Mouse (Mus musculus) right cerebral cortex, postnatal 25 days (tissue): ENCODE results near the gene Gins3.
"Not testable (repeated sequence)": the region's sequence is repeated elsewhere in the genome, so short reads cannot be mapped to it uniquely, and the experiment has no call there.

Experiments used
- DNase-seq: peaks from one replicate; pipeline ENCODE4 v3.0.0; 2022

The Gins3 gene

DNA sequence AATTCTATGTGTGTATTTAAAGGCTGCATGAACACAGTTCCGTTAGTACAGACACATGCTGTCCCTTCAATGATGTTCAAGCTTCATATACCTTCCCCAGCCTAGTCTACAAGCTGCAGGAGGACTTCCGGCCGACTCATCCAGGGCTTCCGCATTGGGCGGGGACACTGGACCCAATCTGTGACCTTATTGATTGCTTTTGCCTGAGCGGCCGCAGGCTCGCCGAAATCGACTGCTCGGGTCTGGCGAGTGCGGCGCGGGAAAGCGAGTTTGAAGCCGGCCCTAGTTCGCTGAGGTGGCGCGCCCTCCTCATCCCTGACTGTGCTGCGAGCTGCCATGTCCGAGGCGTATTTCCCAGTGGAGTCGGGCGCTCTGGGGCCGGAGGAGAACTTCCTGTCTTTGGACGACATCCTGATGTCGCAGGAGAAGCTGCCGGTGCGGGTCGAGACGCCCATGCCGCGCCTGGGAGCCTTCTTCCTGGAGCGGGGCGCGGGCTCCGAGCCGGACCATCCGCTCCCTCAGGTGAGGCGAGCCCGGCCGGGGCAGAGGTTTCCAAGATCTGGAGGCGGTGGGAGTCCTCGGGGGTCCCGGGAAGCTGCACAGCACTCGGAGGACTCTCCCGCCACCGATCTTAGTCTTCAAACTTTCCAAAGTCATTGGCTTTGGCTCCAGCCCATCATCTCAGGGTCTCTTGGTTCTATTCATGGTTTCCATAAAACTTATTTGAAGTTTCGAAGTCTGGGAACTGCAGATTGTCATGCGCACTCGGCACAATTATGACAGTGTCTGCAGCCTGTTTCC lies at the start of gene Gins3:
Gene Gins3 (plus strand): TSS at position 192 of the 801 bp plus-strand sequence.
- peak; percentile 86 for DNase-seq

DNA sequence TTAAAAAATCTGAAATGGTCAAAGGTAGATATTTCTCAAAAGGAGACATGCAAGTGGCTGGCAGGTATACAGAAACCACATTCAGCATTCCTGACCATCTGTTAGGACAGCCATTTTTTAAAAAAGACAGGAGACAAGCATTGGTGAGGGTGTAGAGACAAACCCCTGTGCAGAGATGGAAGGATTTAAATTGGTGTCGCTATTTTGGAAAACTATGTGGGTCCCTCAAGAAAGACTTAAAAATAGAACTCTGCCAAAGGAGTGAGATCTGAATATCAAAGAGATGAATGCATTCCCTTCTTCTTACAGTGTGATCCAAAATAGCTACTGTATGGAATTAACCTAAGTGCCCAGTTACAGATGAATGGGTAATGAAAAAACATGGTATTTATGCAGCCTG lies 45.9 kb upstream of the Gins3 start:
- DNase-seq, result no peak

DNA sequence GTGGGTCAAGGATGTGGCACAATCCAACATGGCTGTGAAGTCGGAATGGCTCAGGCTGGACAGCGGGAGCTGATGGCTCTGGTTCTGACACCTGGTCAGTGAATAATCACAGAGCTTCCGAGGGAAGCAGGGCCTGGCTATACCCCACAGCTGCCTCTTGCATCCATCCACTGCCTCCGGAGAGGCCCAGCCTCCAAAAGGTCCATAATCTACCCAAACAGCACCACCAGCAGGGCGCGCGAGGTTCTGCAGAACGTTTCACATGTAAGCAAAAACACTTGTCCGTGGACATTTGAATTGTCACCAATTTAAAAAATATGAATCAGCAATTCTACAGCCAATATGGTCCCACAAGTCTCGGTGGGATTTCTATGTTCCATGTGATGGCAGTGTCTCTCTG lies 44.0 kb upstream of the Gins3 start:
- no peak for DNase-seq

DNA sequence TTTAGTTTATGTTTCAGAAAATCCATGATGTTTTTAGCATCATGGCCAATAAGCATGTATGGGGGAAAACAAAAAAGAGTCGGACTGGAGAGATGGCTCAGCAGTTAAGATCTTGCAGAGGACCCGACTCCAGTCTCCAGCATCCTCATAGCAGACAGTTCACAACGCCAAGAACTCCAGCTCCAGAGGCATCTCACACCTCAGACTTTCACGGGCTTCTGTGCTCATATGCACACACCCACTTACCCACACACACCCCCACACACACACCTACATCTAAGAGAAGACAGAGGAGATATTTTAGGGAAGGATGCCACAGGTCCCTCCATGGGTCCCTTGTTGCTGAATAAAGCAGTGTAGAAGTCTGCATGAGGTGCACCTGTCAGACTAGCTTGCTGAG lies 42.7 kb upstream of the Gins3 start:
- DNase-seq, result no peak

DNA sequence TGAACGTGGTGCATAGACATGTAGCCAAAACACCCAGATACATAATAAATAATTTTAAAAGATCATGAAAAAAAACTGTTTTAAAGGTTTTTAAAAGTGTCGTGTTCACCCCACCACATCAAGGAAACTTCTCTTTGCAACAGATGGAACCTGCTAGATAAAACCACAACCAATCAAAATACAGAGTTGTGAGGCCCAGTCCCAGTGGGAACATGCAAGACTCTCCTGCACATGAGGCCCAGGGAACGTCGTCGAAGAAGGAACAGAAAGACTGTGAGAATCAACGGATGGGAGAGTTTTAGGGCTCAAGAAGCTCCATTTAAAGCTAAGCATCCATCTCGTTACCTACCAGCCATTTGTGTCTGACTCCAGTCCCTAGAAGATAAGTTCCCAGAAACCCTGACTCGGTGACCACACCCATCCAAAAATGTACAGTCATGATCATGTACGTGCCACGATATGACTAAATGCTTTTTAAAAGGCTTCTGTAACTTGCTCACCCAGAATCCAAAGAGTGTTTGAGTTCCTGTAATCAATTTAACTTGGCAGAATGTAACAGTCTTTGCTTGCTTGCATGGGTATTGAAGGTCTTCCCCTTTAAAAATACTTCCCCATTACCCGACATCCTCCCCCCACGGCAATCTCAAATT lies 41.0 kb upstream of the Gins3 start:
- no peak for DNase-seq

DNA sequence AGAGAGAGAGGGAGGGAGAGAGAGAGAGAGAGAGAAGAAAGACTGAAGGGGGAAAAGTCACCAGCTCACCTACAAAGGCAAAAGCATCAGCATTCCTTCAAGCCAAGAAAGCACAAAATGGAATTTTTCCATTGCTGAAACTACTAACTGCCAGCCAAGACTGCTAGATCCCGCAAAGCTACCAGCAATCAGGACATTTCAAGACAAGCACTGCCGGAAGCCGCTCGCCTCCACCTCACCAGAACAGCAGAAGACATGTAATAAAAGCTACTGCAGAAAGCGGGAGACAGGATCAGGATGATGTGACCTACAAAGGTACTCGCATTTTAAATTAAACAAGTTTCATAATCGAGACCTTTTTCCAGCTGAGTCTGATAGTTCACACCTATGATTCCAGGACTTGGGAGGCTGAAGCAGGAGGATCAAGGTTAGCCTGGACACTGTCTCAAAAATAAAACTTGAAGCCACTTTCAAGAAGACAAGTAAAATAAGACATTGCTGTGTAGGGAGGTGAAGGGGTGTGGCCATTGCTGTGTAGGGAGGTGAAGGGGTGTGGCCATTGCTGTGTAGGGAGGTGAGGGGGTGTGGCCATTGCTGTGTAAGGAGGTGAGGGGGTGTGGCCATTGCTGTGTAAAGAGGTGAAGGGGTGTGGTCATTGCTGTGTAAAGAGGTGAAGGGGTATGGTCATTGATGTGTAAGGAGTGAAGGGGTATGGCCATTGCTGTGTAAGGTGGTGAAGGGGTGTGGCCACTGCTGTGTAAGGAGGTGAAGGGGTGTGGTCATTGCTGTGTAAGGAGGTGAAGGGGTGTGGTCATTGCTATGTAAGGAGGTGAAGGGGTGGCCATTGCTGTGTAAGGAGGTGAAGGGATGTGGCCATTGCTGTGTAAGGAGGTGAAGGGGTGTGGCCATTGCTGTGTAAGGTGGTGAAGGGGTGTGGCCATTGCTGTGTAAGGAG lies 39.5 kb upstream of the Gins3 start:
- no peak for DNase-seq

DNA sequence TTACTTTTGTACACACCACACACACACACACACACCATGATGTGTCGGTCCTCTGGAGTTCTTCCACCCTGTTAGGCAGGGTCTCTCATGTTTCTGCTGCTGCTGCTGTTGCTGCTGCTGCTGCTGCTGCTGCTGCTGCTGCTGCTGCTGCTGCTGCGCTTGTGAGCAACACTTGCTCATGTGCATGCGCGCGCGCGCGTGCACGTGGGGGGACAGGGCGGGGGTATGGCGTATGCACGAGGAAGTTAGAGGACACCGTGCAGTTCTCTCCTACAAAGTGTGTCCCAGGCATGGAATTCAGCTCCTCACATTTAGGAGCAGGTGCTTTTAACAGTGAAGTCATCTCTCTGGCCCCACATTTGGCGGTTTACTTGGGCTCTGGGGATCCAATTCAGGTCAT lies 38.1 kb upstream of the Gins3 start:
- no peak for DNase-seq

DNA sequence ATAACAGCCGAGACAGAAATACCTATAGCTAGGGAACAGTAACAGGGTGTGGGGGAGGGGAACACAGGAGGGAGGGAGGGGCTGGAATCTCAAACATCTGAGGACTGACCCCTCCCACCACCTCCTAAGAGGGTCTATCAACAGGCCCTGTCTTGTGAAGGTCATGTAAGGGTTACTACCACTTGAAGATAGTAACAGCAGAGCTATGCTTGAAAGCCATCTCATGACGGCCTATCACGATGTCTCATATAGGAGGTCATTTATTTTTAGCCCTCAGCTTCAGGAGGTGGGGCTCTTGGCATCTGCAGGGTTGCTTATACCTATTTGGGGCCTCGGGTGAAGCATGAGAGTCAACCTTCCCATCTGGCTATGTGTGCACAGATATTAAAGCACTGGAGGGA lies 36.4 kb upstream of the Gins3 start:
- DNase-seq, result no peak

DNA sequence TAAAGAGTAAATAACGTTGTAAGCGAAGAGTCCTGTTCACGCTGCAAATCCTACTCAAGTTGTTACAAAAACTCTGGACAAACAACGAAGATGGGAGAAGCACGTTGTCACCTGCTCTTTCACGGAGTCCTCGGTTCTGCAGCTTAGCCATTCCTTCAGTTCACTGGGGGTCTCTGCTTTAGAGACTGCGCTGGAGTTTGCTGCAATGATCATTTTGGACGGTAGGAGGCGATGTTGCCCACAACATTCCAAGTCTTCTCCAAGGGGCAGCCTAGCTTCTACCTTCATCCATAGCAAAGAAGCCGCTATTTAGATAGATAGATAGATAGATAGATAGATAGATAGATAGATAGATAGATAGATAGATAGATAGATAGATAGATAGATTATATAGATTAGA lies 33.4 kb upstream of the Gins3 start:
- no peak for DNase-seq

DNA sequence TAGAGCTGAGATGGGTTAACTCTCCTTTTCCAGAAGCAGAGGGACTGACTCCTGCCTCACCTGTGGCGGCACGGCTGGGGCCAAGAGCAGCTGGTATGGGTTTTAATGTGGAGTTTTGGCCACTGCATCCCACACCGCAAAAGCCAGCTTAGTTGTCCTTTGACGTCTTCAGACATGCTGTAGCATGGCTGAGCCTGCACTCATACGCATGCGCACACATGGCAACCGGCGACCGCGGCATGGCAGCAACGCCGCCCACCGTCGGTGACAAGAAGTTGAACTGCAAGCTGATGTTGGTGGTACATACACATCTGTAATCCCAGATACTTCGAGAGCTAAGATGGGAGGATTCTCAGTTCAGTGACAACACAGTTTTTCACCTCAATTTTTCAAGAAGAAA lies 31.9 kb upstream of the Gins3 start:
- DNase-seq, result no peak

DNA sequence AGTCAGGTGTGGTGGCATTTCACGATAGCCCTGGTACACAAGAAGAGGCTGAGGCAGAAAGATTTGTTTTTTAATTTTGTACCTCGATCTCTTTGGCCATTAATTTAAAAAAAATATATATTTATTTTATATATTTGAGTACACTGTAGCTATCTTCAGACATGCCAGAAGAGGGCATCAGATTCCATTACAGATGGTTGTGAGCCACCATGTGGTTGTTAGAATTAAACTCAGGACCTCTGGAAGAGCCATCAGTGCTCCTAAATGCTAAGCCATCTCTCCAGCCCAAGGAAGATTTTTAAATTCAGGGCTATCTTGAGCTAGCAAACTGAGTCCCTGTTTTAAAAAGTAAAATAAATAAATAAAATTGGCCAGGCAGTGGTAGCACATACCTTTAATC lies 31.1 kb upstream of the Gins3 start:
- DNase-seq, result no peak

DNA sequence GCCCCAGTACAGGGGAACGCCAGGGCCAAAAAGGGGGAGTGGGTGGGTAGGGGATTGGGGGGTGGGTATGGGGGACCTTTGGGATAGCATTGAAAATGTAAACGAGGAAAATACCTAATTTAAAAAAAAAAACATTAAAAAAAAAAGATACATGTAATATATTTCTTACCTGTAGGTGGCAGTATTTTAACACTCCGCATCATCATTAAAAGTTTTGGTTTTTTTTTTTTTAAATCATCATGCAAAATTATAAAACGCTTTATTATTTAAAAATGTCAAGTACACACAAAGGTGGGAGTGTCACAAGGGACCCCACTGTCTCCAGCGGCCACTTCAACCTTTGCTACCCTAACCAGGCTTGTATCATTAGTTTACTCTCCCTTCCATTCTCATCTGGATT lies 26.7 kb upstream of the Gins3 start:
- DNase-seq, result not testable (repeated sequence)

DNA sequence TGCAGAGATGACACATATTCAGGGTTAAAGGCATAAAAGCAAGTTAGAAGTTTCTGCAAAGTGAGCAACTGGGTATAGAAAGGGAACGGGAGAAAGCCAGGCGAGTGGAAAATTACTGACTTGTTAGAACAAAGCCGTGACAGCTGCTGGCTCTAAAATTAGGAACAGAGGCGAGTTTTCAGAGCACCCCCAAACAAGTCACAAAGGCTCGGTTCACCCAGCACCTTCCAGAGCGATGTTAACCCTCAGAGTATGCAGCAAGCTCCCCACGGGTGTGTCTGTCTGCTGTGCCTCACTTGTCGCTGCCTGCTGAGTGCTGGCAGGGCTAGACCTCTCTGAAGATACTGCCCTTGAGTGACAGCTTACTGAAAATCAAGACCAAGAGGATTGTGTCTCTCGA lies 26.0 kb upstream of the Gins3 start:
- DNase-seq, result no peak

DNA sequence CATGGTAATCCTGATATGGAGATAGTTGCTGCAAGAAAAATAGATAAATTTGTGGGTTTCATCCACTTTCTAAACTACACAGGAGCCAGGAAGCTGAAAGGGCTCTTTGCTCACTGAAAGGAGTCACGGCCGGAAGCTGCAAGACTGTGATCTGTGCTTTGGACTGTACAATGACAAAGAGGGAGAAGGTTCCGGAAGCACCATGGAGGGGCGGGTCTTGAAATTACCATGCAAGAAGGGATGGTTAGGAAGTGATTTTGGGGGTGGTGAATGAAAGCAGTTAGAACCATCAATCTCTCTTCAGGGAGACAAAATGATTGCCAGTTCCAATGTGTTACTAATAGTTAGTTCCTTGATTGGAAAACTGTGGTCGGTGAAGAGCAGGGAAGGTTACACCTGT lies 23.8 kb upstream of the Gins3 start:
- no peak for DNase-seq

DNA sequence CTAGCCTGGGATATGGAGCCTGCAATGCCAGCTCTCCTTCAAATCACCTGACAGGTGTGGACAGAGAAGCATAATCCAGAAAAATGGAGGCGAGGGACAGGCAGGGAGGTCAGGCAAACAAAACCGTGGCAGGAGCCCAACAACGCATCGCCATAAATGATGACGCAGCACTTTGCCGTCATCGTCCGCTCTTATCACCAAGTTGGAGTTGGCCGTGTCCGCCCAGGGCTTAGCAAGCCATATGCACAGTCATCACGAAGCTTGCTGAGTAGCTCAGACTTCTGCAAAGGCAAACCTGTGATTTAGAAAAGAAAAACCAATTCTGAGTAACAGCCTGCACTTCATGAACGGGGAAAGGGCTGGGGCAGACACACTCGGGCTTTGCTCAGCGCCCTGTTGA lies 22.5 kb upstream of the Gins3 start:
- no peak for DNase-seq

DNA sequence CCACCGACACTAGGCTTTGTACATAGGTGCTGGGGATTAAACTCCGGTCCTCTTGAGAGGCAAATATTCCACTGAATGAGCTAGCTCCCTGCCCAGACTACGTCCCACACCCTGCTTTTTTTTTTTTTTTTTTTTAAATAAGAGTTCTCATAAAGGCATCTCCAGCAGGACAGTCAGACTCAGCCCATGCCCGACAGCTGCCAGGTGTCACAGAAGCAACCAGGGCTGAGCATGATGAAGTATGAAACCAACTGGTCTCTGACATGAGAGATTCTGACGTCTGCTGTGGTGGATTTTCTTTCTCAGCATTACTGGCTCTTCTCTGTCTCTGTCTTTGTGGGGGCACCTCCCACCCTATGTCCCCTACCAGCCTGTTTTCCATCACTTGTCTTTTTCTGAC lies 21.5 kb upstream of the Gins3 start:
- no peak for DNase-seq

DNA sequence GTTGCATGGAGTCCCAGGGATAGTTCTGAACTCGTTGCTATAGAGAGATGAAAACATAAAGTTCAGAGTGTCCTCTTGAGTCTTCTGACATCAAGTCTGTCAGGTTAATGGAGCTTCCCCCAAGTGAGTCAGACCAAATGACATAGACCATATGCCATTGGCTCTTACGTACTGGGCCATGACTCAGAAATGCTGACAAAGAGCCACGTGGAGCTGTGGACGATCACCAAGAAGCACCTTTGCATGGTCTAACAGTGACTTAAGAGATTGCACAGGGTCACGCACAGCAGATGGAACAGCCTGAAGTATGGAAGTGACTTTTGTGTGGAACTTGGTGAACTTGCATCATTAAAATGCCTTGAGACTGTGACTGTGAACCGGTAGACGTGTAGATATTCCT lies 16.9 kb upstream of the Gins3 start:
- DNase-seq, result no peak

DNA sequence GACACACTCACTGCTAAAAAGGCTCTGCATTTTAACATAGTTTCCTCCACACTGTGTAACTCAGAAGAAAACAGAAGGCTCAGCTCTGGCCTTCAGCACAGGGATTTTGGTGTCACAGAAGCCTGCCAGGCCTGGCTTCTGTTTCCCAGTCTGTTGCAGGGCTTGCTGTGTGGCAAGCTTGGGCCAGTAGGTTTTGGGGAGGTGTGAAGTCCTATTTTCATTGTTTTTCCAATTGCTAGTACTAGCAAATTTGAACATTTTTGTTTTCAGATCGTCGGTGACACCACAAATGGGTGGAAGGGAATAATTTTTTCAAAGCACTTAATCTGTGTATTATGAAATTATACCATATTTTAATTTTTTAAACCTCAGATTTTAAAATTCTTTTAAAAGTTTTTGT lies 13.2 kb upstream of the Gins3 start:
- no peak for DNase-seq

DNA sequence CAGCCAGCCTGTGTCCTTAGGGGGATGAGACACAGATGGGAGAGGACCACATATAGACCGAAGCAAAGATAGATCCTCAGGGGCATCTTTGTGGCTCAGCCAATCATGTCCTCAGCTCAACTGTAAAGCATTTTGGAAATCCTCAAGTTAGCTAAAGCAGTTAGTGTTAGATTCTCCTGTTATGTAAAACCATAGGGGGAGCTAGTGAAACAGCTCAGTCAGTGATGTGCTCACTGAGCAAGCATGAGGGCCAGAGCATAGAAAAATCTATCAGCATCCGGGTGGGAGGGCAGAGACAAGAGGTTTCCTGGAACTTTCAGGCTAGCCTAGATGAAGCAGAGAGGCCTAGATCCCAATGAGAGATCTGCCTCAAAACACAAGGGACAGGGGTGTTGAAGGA lies 8.4 kb upstream of the Gins3 start:
- DNase-seq, result no peak

DNA sequence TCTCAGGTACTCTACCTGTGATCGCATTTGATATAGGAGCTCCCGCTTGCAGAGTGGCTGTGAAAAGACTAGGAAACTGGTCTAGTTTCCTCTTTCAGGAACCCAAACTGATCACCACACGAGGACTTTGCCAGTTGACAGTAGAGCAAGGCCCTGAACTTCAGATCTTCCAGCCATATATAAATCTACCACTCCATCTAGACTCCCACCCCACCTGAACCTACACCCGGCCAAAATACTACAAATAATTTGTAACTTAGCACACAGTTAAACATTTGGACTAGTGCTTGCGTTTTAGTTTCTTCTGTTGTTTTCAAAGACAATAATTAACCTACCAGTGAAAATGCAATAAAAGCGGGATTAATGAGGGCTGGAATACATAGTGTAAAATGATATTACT lies 413 bp upstream of the Gins3 start:
- DNase-seq, result no peak

DNA sequence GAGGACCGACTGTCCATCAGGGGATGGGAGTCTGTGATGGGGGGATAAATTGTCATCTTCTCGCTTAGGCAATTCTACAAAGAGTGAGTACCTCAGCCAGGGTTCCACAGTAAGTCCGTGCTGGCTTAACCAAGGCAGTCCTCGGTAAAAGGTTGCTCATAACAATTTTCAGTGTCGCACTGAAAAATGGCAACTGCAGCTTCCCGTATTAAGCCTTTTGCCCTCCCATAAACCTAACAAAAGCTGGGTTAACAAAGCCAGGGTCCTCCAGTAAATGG lies 749 bp downstream of the Gins3 start:
- DNase-seq, result no peak

DNA sequence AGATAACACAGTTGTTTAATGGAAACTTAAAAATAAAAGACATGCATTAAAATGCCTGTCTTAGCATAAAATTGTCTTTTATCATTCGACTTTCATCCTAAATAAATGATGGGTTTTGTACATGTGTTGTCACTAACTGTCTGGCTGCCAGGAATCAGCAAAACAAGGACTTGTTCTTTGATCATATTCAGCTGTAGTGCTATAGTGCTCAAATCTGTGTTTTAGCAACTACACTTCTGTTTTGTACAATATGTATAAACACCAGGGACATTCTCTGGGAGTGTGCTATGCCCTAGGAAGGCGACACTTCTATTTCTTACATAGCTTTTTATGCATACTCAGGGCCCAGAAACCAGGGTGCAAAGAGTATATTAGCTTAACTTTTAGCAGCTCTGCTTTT lies 11.7 kb downstream of the Gins3 start:
- no peak for DNase-seq

DNA sequence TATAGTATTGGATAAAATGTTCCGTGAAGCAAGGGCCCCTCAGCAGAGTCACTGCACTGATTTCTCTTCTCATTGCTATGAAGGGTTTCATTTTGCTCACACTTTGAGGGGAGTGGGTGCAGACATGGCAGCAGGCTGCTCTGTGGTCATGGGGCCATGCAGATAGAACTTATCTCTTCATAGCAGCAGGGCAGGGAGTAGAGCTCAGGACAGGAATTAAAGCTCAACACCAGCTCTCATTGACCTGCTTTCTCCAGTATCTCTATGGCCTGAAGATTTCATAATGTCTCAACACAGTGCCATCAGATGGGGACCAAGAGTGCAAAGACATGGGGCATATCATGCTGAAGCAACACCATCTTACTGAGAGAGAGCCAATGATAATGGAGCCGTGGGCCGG lies 15.0 kb downstream of the Gins3 start:
- no peak for DNase-seq

DNA sequence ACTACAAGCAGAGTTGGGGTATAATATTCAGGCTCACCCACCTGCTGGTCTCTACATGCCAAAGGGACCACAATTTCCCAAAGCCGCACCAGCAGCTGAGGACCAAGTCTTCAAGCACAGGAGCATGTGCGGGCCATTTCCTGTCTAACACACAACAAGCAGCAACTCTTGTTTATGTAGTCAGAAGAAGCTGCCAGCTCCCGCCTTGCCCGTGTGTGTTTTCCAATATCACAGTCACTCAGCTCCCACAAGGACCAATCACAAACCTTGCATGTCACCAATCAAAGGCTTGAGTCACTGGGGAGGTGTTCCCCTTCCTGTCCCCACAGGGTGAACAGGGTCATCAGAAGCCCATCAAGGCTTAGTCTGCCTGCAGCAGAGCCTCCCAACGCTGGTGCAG lies 20.1 kb downstream of the Gins3 start:
- no peak for DNase-seq
